ENCODE assay signal across 8 mouse cellular contexts in the genomic region with DNA sequence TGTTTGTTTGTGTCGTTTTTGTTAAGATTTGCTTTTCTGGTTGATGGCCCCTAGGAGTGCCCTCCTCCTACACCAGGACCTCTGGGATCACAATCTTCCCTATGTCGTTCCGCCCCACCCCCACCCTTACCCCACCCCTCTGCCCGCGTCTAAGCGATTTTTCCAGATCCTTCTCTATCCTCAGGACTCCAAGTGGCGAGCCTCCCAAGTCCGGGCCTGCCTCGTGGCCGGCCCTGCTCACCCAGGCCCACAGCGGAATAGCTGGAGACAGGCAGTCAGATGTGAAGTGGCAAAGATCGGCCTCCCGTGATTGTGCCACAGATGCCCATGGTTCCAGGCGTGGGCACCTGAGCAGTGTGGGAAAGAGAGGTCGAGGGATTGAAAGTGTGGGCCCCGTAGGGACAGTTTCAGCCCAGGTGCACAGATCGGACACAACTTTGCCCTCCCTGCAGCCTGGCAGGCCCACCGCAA. TPM values are rescaled to one million over a fixed set of nuclear protein-coding genes. Genes with fewer than 3 reads are reported as not detected.
DNase-seq lines count a peak whose midpoint lies in the region; ATAC-seq and TF ChIP-seq lines count a peak whose summit lies in the region.

No protein-coding gene starts in this region.

- peak overlapping the region; percentile 83 for H3K4me3 ChIP-seq in heart, postnatal 0 days (ENCODE audit: low read depth, low read length)
- peak overlapping the region; percentile 99 for H3K4me3 ChIP-seq in liver, embryonic 11.5 days (ENCODE audit: low read depth, low read length)
- H3K4me3 ChIP-seq in small intestine, adult 2 months (ENCODE audit: low read depth, low read length) = peak overlapping the region; percentile 93

- peak overlapping the region; percentile 17; the same call in 1 of the 2 replicates for H3K9ac ChIP-seq in heart, postnatal 0 days (replicated peaks; ENCODE audit: low read depth, low read length)
- H3K9ac ChIP-seq in liver, embryonic 11.5 days (ENCODE audit: low read depth, low read length) = peak overlapping the region; percentile 99

- TF ChIP-seq CTCF in heart, postnatal 0 days (IDR thresholded peaks at IDR 0.05; ENCODE audit: low read depth) = no peak
- TF ChIP-seq CTCF in small intestine, adult 2 months (IDR thresholded peaks at IDR 0.05; ENCODE audit: extremely low read depth, insufficient read length, insufficient replicate concordance, low read depth, low read length) = no peak

- peak; percentile 26 for ATAC-seq in heart, postnatal 0 days (ENCODE audit: insufficient read depth, low read depth)
- ATAC-seq in liver, embryonic 11.5 days (replicated peaks; ENCODE audit: low FRiP score) = peak; percentile 40

- WGBS in heart, postnatal 0 days = 20% methylated on average over 18 of the region's 18 CpGs
- WGBS in liver, embryonic 11.5 days = 27% methylated on average over 18 of the region's 18 CpGs
- WGBS in small intestine, adult 2 months = 8% methylated on average over 18 of the region's 18 CpGs

- peaks cover 35% of the 10 kb centered on the region for H3K4me1 ChIP-seq in heart, postnatal 0 days (ENCODE audit: control insufficient read depth, insufficient read depth)
- H3K4me1 ChIP-seq in liver, embryonic 11.5 days (replicated peaks; ENCODE audit: control insufficient read depth, insufficient read depth, low read length) = peaks cover 16% of the 10 kb centered on the region
- H3K4me1 ChIP-seq in small intestine, adult 2 months (ENCODE audit: control insufficient read depth, insufficient read depth, insufficient read length, low read length) = peaks cover 19% of the 10 kb centered on the region; the same call in 1 of the 2 replicates

- DNase-seq in kidney, adult 11 months = peak; percentile 28
- DNase-seq in kidney, adult 9 months = no peak
- DNase-seq in cerebellum, adult 8-10 months = peak; percentile 50
- no peak for DNase-seq in heart, postnatal 0 days (ENCODE audit: low spot score)
- DNase-seq in liver, embryonic 11.5 days (ENCODE audit: low spot score) = no peak
- no peak for DNase-seq in right cerebral cortex, adult 2 months (ENCODE audit: low spot score in 2 of 2)
- DNase-seq in gastrocnemius, postnatal 10 days = no peak

- TF ChIP-seq EP300 in heart, postnatal 0 days (IDR thresholded peaks at IDR 0.05; ENCODE audit: low read depth) = no peak

- no peak for TF ChIP-seq POLR2A in small intestine, adult 2 months (IDR thresholded peaks at IDR 0.05; ENCODE audit: low read depth, low read length)

- no peaks in the 10 kb centered on the region for H3K27me3 ChIP-seq in heart, postnatal 0 days (ENCODE audit: control insufficient read depth, insufficient read depth, low read length)
- H3K27me3 ChIP-seq in liver, embryonic 11.5 days (replicated peaks; ENCODE audit: control insufficient read depth, insufficient read depth, low read length) = no peaks in the 10 kb centered on the region
- H3K27me3 ChIP-seq in small intestine, adult 2 months (ENCODE audit: control insufficient read depth, insufficient read depth, low read length) = no peaks in the 10 kb centered on the region

- H3K36me3 ChIP-seq in heart, postnatal 0 days (replicated peaks; ENCODE audit: control insufficient read depth, insufficient read depth, low read length) = peaks cover 17% of the 10 kb centered on the region
- peaks cover 25% of the 10 kb centered on the region for H3K36me3 ChIP-seq in liver, embryonic 11.5 days (ENCODE audit: control insufficient read depth, insufficient read depth, low read length)
- H3K36me3 ChIP-seq in small intestine, adult 2 months (ENCODE audit: control insufficient read depth, insufficient read depth, low read length) = peaks cover 17% of the 10 kb centered on the region

- no peaks in the 10 kb centered on the region for H3K9me3 ChIP-seq in heart, postnatal 0 days (replicated peaks; ENCODE audit: control insufficient read depth, low read length)
- no peaks in the 10 kb centered on the region for H3K9me3 ChIP-seq in liver, embryonic 11.5 days (ENCODE audit: control insufficient read depth, low read length)

- no peak overlapping the region for H3K27ac ChIP-seq in heart, postnatal 0 days (ENCODE audit: low read depth)
- peak overlapping the region; percentile 90; the same call in 1 of the 2 replicates for H3K27ac ChIP-seq in liver, embryonic 11.5 days (ENCODE audit: low read depth, low read length)
- H3K27ac ChIP-seq in small intestine, adult 2 months (ENCODE audit: insufficient read depth, low read depth, low read length) = no peak overlapping the region

- peak overlapping the region; percentile 90 for H3K4me2 ChIP-seq in heart, postnatal 0 days (ENCODE audit: low read depth, low read length)
- H3K4me2 ChIP-seq in liver, embryonic 11.5 days = peak overlapping the region; percentile 74

RNA-seq across cellular contexts. Expression of a gene that starts 0.4 kb away (rescaled TPM):
- total RNA-seq in heart, postnatal 0 days (2014; rRNA removed; ENCODE audit: low replicate concordance) = 148 and 154 TPM in 2 replicates
- 217 and 226 TPM in 2 replicates for polyA plus RNA-seq in heart, postnatal 0 days (2015; fragmentation: Nextera tagmentation; extraction: Ambion mirVana)
- 541 and 572 TPM in 2 replicates for polyA plus RNA-seq in liver, embryonic 11.5 days (2014; fragmentation: Nextera tagmentation; extraction: Ambion mirVana)
- polyA plus RNA-seq in small intestine, adult 2 months (2012; rRNA removed) = 52.9 and 105 TPM in 2 replicates
- 10 to 100 TPM; 88.1 to 90.8 TPM for total RNA-seq in gastrocnemius, postnatal 10 days (2021)

RNA-seq across cellular contexts. Expression of a gene that starts 14.2 kb away (rescaled TPM):
- total RNA-seq in heart, postnatal 0 days (2014; rRNA removed; ENCODE audit: low replicate concordance) = 29.2 and 62.3 TPM in 2 replicates
- polyA plus RNA-seq in heart, postnatal 0 days (2015; fragmentation: Nextera tagmentation; extraction: Ambion mirVana) = 22.0 and 22.6 TPM in 2 replicates
- 30.1 and 32.8 TPM in 2 replicates for polyA plus RNA-seq in liver, embryonic 11.5 days (2014; fragmentation: Nextera tagmentation; extraction: Ambion mirVana)
- 16.1 and 16.2 TPM in 2 replicates for polyA plus RNA-seq in small intestine, adult 2 months (2012; rRNA removed)
- 10 to 100 TPM; 21.6 to 24.9 TPM for total RNA-seq in gastrocnemius, postnatal 10 days (2021)

RNA-seq across cellular contexts. Expression of a gene that starts 39.8 kb away (rescaled TPM):
- total RNA-seq in heart, postnatal 0 days (2014; rRNA removed; ENCODE audit: low replicate concordance) = 0.85 and 8.2 TPM in 2 replicates
- polyA plus RNA-seq in heart, postnatal 0 days (2015; fragmentation: Nextera tagmentation; extraction: Ambion mirVana) = 1.6 and 2.2 TPM in 2 replicates
- 2.9 and 3.5 TPM in 2 replicates for polyA plus RNA-seq in liver, embryonic 11.5 days (2014; fragmentation: Nextera tagmentation; extraction: Ambion mirVana)
- polyA plus RNA-seq in small intestine, adult 2 months (2012; rRNA removed) = 0.49 and 0.63 TPM in 2 replicates
- total RNA-seq in gastrocnemius, postnatal 10 days (2021) = 1 to 10 TPM; 3.3 to 3.4 TPM

Comparison
In these comparisons a context has a peak if more than half of its experiments do, and no peak if none do; other contexts are left out.
1. DNase-seq: peak in kidney, adult 11 months (single experiment) and cerebellum, adult 8-10 months (single experiment); none in kidney, adult 9 months (single experiment), heart, postnatal 0 days (single experiment), liver, embryonic 11.5 days (single experiment), right cerebral cortex, adult 2 months (0 of 2) and gastrocnemius, postnatal 10 days (single experiment).
2. Peak in every context shown above with its lines, with median percentiles within 50 percentile points of each other: H3K4me3 ChIP-seq.